Mouse (Mus musculus) midbrain, embryonic 15.5 days (tissue): Measurements from ENCODE around the gene Gjd3. TPM values are rescaled to one million over a fixed set of nuclear protein-coding genes. Genes with fewer than 3 reads are reported as not detected.
"Not testable (repeated sequence)": the region's sequence is repeated elsewhere in the genome, so short reads cannot be mapped to it uniquely, and the experiment has no call there.

Experiments
- ATAC-seq: fragments of 200-750 bp; cut with Nextera tagmentation; replicated peaks from 2 replicates; pipeline ENCODE4 v1.8.0; 2017; ENCODE audit warnings: moderate TSS enrichment
- H3K27ac ChIP-seq: fragments of 300-500 bp; sonication (generic); 2 replicates; pipeline ENCODE4 v1.5.1; 2015; ENCODE audit warnings: mild to moderate bottlenecking, inconsistent platforms
- H3K27me3 ChIP-seq: fragments of 300-500 bp; sonication (generic); replicated peaks from 2 replicates; pipeline ENCODE4 v1.6.1; 2015; ENCODE audit warnings: inconsistent platforms
- H3K36me3 ChIP-seq: fragments of 300-500 bp; sonication (generic); replicated peaks from 2 replicates; pipeline ENCODE4 v1.6.1; 2015; ENCODE audit warnings: inconsistent platforms
- H3K4me1 ChIP-seq: fragments of 300-500 bp; sonication (generic); 2 replicates; pipeline ENCODE4 v1.6.1; 2015; ENCODE audit warnings: inconsistent platforms
- H3K4me2 ChIP-seq: fragments of 300-500 bp; sonication (generic); 2 replicates; pipeline ENCODE4 v1.6.1; 2015; ENCODE audit warnings: inconsistent platforms, mild to moderate bottlenecking, moderate library complexity
- H3K4me3 ChIP-seq: fragments of 300-500 bp; sonication (generic); 2 replicates; pipeline ENCODE4 v1.5.1; 2015; ENCODE audit warnings: mild to moderate bottlenecking, inconsistent platforms
- H3K9ac ChIP-seq: fragments of 300-500 bp; sonication (generic); 2 replicates; pipeline ENCODE4 v1.6.1; 2015; ENCODE audit warnings: mild to moderate bottlenecking, inconsistent platforms
- H3K9me3 ChIP-seq: fragments of 300-500 bp; sonication (generic); 2 replicates; pipeline ENCODE4 v1.6.1; 2016; ENCODE audit warnings: inconsistent platforms
- WGBS: fragments of 180-500 bp; shearing (Covaris S2); methylation state at CpG from one replicate; pipeline ENCODE4 v1.1.7; 2015; ENCODE audit warnings: mixed read lengths; 5-methylcytosine and 5-hydroxymethylcytosine counted together
- polyA plus RNA-seq: library from polyadenylated mRNA; unstranded; fragments of >200 nt; fragmentation: Nextera tagmentation; extraction: Ambion mirVana; gene quantifications from 2 replicates; pipeline ENCODE4 v1.2.1, GENCODE M21; 2015

The Gjd3 gene
- polyA plus RNA-seq, 1 experiment from 2014 or later = 2.4 TPM

DNA sequence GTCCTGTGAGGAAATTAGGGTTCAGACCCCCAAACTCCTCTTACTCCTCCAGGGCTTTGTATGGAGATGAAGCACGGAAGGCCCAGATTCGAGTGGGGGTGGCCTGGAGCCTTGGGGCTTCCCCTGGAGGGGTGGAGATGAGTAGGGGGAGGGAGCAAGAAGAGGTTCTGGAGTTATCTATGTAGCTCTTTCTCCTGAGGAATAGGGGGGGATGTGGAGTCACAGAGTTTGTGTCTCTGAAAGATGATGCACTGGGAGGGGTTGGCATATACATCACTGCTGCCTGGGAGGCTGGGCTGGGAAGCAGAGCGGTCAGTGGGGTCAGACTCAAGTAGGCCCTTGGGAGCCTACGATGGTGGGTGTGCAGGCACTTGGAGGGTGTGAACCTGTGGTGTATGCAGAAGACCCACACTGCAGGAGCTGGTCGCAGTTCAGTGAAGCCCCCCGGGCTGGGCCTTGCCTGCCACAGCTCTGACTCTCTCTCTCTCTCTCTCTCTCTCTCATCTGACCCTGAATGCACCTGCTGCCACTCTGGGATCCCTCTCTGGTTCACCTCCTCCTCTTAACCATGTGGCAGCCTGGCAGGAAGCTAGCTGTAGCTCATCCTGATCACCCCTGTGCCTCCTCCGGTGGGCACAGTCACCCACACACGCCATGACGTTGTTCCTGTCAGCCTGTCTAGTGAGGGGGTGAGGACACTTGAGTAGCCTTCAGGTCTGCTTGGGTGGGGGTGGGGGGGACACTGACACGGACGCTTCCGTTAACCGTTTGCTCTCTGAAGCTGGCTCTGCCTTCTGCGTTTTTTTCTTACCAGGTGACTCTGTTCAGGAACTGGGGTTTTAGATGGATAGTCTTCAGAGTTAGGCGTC lies 43.5 kb downstream of the Gjd3 start:
- H3K36me3 ChIP-seq = no peaks in the 10 kb centered on the region
- no peak overlapping the region for H3K27ac ChIP-seq
- H3K27me3 ChIP-seq = peaks cover 12% of the 10 kb centered on the region
- H3K9me3 ChIP-seq = no peaks in the 10 kb centered on the region
- peak overlapping the region; percentile 99 for H3K4me2 ChIP-seq
- no peak overlapping the region for H3K4me3 ChIP-seq
- H3K9ac ChIP-seq = no peak overlapping the region
- peaks cover 79% of the 10 kb centered on the region for H3K4me1 ChIP-seq
- 56% methylated on average over 15 of the region's 15 CpGs for WGBS
- ATAC-seq = no peak

DNA sequence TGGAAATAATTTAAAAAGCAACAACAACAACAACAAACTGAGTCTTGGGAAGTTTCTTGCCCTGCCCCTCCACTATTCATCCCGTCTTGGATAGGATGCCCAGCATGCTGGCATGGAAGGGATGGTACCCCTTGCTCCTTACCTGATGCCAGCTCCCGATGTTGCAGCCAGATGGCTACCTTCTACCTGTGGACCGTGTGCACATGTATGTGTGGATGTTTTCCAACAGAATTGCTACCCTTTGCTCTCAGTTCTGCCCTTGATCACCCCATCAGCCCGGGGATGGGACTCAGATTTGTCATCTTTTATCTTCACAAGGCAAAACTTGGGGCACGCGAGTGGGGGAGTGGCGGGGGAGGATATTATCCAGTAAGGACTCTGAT lies 44.1 kb downstream of the Gjd3 start:
- H3K4me1 ChIP-seq = peaks cover 74% of the 10 kb centered on the region
- no peaks in the 10 kb centered on the region for H3K9me3 ChIP-seq
- H3K4me2 ChIP-seq = peak overlapping the region; percentile 99
- no peak overlapping the region for H3K27ac ChIP-seq
- peaks cover 12% of the 10 kb centered on the region for H3K27me3 ChIP-seq
- H3K4me3 ChIP-seq = no peak overlapping the region
- 47% methylated on average over 7 of the region's 7 CpGs for WGBS
- H3K36me3 ChIP-seq = no peaks in the 10 kb centered on the region
- ATAC-seq = no peak
- H3K9ac ChIP-seq = no peak overlapping the region

- Histone ChIP-seq H3K27ac (peak overlapping the region; percentile 51), H3K27me3 (peaks cover 12% of the 10 kb centered on the region), H3K36me3 (no peaks in the 10 kb centered on the region), H3K4me2 (peak overlapping the region; percentile 99), H3K4me3 (peak overlapping the region; percentile 66), H3K9ac (peak overlapping the region; percentile 47), H3K4me1 (peaks cover 68% of the 10 kb centered on the region), H3K9me3 (no peaks in the 10 kb centered on the region)
- no peak for ATAC-seq
- WGBS = 1% methylated on average over 39 of the region's 39 CpGs
Observed at GRCm38 (mm10) chr11:98937914-98938694, 44.7 kb downstream of the Gjd3 start.

DNA sequence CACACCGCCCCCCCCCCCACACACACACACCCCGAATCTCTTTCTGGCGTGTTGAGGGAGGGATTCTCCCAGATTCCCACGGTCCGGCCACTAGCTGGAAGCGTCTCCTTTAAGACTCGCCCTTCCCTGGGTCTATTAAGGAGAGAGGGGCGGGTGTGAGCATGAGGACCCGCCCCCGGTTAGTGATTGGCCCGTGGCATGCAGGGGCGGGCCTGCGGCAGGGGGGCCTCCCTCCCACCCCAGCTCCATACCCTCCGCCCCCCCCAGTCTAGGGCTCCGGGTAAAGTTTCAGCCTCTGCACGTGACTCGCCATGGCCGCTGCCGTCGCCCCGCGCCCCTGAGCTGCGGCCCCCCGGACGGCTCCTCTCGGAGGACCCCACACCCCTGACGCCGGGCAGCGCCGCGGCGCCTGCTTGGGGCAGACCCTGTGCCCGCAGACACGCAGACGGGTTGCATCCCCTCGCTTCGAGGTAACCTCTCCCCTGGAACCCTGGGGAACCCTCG lies 45.4 kb downstream of the Gjd3 start:
- WGBS = under 1% methylated on average over 35 of the region's 38 CpGs
- peak overlapping the region; percentile 66 for H3K4me3 ChIP-seq
- peak; percentile 86 for ATAC-seq
- H3K36me3 ChIP-seq = no peaks in the 10 kb centered on the region
- peaks cover 68% of the 10 kb centered on the region for H3K4me1 ChIP-seq
- H3K27me3 ChIP-seq = peaks cover 12% of the 10 kb centered on the region
- peak overlapping the region; percentile 47 for H3K9ac ChIP-seq
- peak overlapping the region; percentile 51 for H3K27ac ChIP-seq
- no peaks in the 10 kb centered on the region for H3K9me3 ChIP-seq
- H3K4me2 ChIP-seq = peak overlapping the region; percentile 99

DNA sequence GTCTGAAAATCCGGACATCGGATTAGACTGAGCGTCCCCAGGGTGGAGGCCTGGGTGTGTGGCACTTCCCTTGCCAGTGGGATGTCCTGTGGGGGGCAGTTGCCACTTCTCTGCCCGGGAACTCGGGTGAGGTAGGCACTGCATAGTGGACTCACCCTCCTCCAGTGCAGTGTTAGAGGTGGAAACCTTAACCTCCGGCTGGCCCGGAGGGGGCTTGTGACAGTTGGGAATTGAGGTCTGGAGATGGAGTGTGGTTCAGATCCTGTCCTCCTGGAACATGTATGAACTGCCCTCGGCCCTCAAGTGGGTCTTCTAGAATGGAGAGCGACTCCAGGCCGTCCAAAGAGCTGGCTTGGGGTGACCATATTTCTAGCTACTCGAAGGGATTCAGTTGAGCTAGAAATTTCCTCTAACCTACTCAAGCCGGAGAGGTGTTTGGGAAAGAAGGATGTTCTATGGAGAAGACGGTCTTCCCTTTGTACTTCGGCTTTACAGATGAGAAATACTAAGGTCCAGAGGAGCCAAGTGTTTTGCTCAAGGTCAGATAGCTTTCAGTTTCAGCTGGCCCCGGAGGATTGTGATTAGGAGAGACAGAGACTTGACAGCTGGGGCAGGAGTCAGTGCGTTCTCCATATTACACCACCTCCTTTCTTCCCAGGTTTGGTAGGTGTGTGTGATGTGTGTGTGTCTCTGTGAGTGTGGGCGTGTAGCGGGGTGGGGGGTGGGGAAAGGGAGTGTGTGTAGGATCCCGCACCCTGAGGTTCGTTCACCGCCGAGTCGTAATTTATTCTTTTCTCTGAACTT lies 46.0 kb downstream of the Gjd3 start:
- Histone ChIP-seq H3K4me1 (peaks cover 69% of the 10 kb centered on the region), H3K27me3 (peaks cover 12% of the 10 kb centered on the region), H3K36me3 (no peaks in the 10 kb centered on the region), H3K27ac (no peak overlapping the region), H3K9ac (peak overlapping the region; percentile 47), H3K4me3 (peak overlapping the region; percentile 66), H3K9me3 (no peaks in the 10 kb centered on the region), H3K4me2 (peak overlapping the region; percentile 99)
- 3% methylated on average over 23 of the region's 23 CpGs for WGBS
- 0 out of 2 replicates have a peak, but pooled peaks have one; percentile 28 for ATAC-seq

- 3% methylated on average over 29 of the region's 29 CpGs for WGBS
- H3K27me3 ChIP-seq = peaks cover 12% of the 10 kb centered on the region
- ATAC-seq = no peak
- H3K27ac ChIP-seq = no peak overlapping the region
- no peaks in the 10 kb centered on the region for H3K9me3 ChIP-seq
- 0 out of 2 replicates have a peak overlapping the region, but pooled peaks have one; percentile 5 for H3K4me3 ChIP-seq
- no peaks in the 10 kb centered on the region for H3K36me3 ChIP-seq
- peak overlapping the region; percentile 99 for H3K4me2 ChIP-seq
- H3K4me1 ChIP-seq = peaks cover 67% of the 10 kb centered on the region
- H3K9ac ChIP-seq = no peak overlapping the region
Observed at GRCm38 (mm10) chr11:98936170-98936569, 46.6 kb downstream of the Gjd3 start.

- ATAC-seq = no peak
- H3K9me3 ChIP-seq = no peaks in the 10 kb centered on the region
- H3K9ac ChIP-seq = no peak overlapping the region
- H3K27ac ChIP-seq = no peak overlapping the region
- peaks cover 67% of the 10 kb centered on the region for H3K4me1 ChIP-seq
- H3K4me2 ChIP-seq = no peak overlapping the region
- H3K36me3 ChIP-seq = no peaks in the 10 kb centered on the region
- WGBS = 85% methylated on average over 3 of the region's 3 CpGs
- no peak overlapping the region for H3K4me3 ChIP-seq
- H3K27me3 ChIP-seq = peaks cover 12% of the 10 kb centered on the region
Observed at GRCm38 (mm10) chr11:98935123-98935522, 47.7 kb downstream of the Gjd3 start.

DNA sequence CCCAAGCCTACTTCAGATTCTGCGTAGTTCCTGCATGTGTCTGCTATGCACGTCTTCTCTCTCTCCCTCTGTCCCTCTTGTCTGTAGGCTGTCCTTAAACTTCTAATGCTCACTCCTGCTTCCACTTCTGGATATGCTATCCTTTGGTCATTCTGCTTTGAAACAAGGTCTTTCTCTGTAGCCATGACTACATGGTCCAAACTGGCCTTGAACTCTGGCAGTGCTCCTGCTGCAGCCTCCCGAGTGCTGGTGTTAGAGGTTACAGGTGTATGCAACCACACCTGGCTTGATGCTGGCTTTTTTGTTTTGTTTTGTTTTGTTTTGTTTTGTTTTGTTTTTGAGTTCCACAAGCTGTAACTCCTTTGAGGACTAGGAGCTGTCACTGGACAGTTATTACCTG lies 48.4 kb downstream of the Gjd3 start:
- Histone ChIP-seq H3K4me1 (peaks cover 68% of the 10 kb centered on the region), H3K4me2 (no peak overlapping the region), H3K4me3 (no peak overlapping the region), H3K27ac (no peak overlapping the region), H3K9ac (no peak overlapping the region), H3K27me3 (peaks cover 11% of the 10 kb centered on the region), H3K36me3 (no peaks in the 10 kb centered on the region), H3K9me3 (no peaks in the 10 kb centered on the region)
- WGBS = 89% methylated on average over 3 of the region's 3 CpGs
- ATAC-seq = no peak

DNA sequence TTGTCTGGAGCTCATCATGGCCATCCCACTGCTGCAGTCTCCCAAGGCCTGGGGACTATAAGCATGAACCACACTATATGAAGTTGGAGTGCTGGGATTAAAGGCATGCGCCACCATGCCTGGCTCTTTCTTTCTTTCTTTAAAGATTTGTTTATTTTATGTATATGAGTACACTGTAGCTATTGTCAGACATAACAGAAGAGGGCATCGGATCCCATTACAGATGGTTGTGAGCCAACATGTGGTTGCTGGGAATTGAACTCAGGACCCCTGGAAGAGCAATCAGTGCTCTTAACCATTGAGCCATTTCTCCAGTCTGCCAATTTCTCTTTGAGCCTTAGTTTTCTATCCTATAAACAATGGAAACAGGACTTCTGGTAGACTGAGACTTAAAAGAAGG lies 49.0 kb downstream of the Gjd3 start:
- H3K4me3 ChIP-seq, H3K27me3 ChIP-seq, H3K9ac ChIP-seq, H3K9me3 ChIP-seq, ATAC-seq, H3K36me3 ChIP-seq, H3K27ac ChIP-seq, H3K4me2 ChIP-seq: not testable (repeated sequence)
- peaks cover 70% of the 10 kb centered on the region for H3K4me1 ChIP-seq
- 94% methylated on average over 2 of the region's 2 CpGs for WGBS

GRCm38 (mm10) chr11:98933151-98933550 lies 49.7 kb downstream of the Gjd3 start:
- no peak overlapping the region for H3K9ac ChIP-seq
- H3K4me1 ChIP-seq = peaks cover 71% of the 10 kb centered on the region
- WGBS = 46% methylated on average over 9 of the region's 9 CpGs
- no peak for ATAC-seq
- H3K36me3 ChIP-seq = no peaks in the 10 kb centered on the region
- no peak overlapping the region for H3K4me2 ChIP-seq
- peaks cover 9% of the 10 kb centered on the region for H3K27me3 ChIP-seq
- H3K9me3 ChIP-seq = no peaks in the 10 kb centered on the region
- H3K27ac ChIP-seq = no peak overlapping the region
- no peak overlapping the region for H3K4me3 ChIP-seq

DNA sequence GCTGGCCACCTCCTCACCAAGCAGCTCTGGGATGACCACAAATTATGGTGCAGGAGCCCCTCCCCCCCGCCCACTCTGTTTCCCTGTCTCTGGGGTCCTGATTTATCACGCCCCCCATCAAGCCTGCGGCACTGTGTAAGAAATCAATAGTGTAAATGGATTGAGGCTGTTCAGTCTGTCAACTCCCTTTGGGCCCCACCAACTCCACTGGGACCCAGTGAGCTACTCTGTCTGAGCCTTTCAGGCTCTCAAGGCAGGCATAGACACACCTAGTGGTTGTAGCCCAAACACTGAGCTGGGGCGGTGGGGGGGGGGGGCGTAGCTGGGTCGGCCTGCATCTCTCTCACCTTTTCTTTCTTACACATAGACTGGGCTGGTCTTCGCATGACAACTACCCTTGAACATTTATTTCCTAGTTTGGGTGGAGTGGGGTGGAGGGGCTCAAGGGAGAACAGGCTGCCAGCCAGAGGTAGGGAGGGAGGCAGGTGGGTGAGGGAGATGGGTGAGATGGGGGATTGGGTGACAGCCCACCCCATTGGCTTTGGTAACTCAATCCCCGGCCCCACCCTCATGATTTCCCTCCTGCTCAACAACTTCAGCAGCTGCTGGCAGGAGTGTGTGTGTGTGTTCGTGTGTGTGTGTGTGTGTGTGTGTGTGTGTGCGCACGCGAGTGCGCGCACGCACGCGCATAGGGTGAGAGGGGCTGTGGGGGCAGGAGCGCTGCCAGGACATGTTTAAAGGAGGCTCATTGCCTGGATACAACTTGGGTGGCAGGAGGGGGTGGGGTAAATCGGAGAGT lies 50.3 kb downstream of the Gjd3 start:
- Histone ChIP-seq H3K4me2 (no peak overlapping the region), H3K36me3 (no peaks in the 10 kb centered on the region), H3K27me3 (peaks cover 9% of the 10 kb centered on the region), H3K9ac (no peak overlapping the region), H3K27ac (no peak overlapping the region), H3K4me1 (peaks cover 68% of the 10 kb centered on the region), H3K9me3 (no peaks in the 10 kb centered on the region), H3K4me3 (no peak overlapping the region)
- no peak for ATAC-seq
- WGBS = 43% methylated on average over 17 of the region's 19 CpGs
